In genomic region chr11:67110168-67110948, GRCm38 (mm10) we compare ENCODE assay signal across 9 mouse cellular contexts. TPM values are rescaled to one million over a fixed set of nuclear protein-coding genes. Genes with fewer than 3 reads are reported as not detected.
DNase-seq lines count a peak whose midpoint lies in the region; ATAC-seq lines count a peak whose summit lies in the region.
"Had no signal": no experiment of that assay in that cellular context is flagged by ENCODE, and none has a peak within 500 bp of the region (broad histone marks: within the 10 kb centered on the region; RNA-seq: fewer than 3 reads in every experiment).

No protein-coding gene starts in this region.

- DNase-seq in heart, adult 18-20 months = peak; percentile 34 to 78
- DNase-seq in left cerebral cortex, adult 11 months (ENCODE audit: low spot score) = peak; percentile 71
- peak; percentile 78 for DNase-seq in mesoderm, embryonic 11.5 days (ENCODE audit: low read depth, low spot score)
- DNase-seq in right cerebral cortex, postnatal 36 days (ENCODE audit: low spot score in 2 of 2) = peak; percentile 66 to 80

- H3K4me1 ChIP-seq in heart, embryonic 12.5 days (replicated peaks) = peaks cover 15% of the 10 kb centered on the region
- H3K4me1 ChIP-seq in forebrain, embryonic 13.5 days = peaks cover 6% of the 10 kb centered on the region; the same call in 1 of the 2 replicates
- 0 out of 2 replicates have a peak, but pooled peaks cover 3% of the 10 kb centered on the region for H3K4me1 ChIP-seq in hindbrain, embryonic 15.5 days (replicated peaks)

- no peak overlapping the region for H3K9ac ChIP-seq in heart, embryonic 12.5 days
- no peak overlapping the region for H3K9ac ChIP-seq in forebrain, embryonic 13.5 days
- no peak overlapping the region for H3K9ac ChIP-seq in hindbrain, embryonic 15.5 days

- ATAC-seq in heart, embryonic 12.5 days (ENCODE audit: insufficient number of reproducible peaks, low FRiP score) = no peak
- peak; percentile 92 for ATAC-seq in cerebellum, adult (ENCODE audit: insufficient number of reproducible peaks, low FRiP score, low TSS enrichment)
- ATAC-seq in forebrain, embryonic 13.5 days = peak; percentile 66
- peak; percentile 72; the same call in 1 of the 2 replicates for ATAC-seq in hindbrain, embryonic 15.5 days (ENCODE audit: low FRiP score, low read depth)

- H3K27me3 ChIP-seq in heart, embryonic 12.5 days (replicated peaks) = no peaks in the 10 kb centered on the region
- H3K27me3 ChIP-seq in forebrain, embryonic 13.5 days = no peaks in the 10 kb centered on the region
- no peaks in the 10 kb centered on the region for H3K27me3 ChIP-seq in hindbrain, embryonic 15.5 days

- H3K27ac ChIP-seq in heart, embryonic 12.5 days (ENCODE audit: poor library complexity, severe bottlenecking) = no peak overlapping the region
- H3K27ac ChIP-seq in forebrain, embryonic 13.5 days = no peak overlapping the region
- no peak overlapping the region for H3K27ac ChIP-seq in hindbrain, embryonic 15.5 days (replicated peaks)
- H3K27ac ChIP-seq: macrophage had no signal

- H3K4me3 ChIP-seq in heart, embryonic 12.5 days = no peak overlapping the region
- no peak overlapping the region for H3K4me3 ChIP-seq in forebrain, embryonic 13.5 days
- no peak overlapping the region for H3K4me3 ChIP-seq in hindbrain, embryonic 15.5 days

- WGBS in heart, embryonic 12.5 days = 33% methylated on average over 5 of the region's 5 CpGs
- 32% methylated on average over 5 of the region's 5 CpGs for WGBS in forebrain, embryonic 13.5 days
- 27% methylated on average over 5 of the region's 5 CpGs for WGBS in hindbrain, embryonic 15.5 days

- no peaks in the 10 kb centered on the region for H3K9me3 ChIP-seq in heart, embryonic 12.5 days (replicated peaks)
- H3K9me3 ChIP-seq in forebrain, embryonic 13.5 days (replicated peaks) = no peaks in the 10 kb centered on the region
- no peaks in the 10 kb centered on the region for H3K9me3 ChIP-seq in hindbrain, embryonic 15.5 days

- no peak overlapping the region for H3K4me2 ChIP-seq in heart, embryonic 12.5 days
- no peak overlapping the region for H3K4me2 ChIP-seq in forebrain, embryonic 13.5 days
- H3K4me2 ChIP-seq in hindbrain, embryonic 15.5 days = no peak overlapping the region

- H3K36me3 ChIP-seq in heart, embryonic 12.5 days = no peaks in the 10 kb centered on the region
- H3K36me3 ChIP-seq in forebrain, embryonic 13.5 days (ENCODE audit: poor library complexity, severe bottlenecking) = no peaks in the 10 kb centered on the region
- H3K36me3 ChIP-seq in hindbrain, embryonic 15.5 days = no peaks in the 10 kb centered on the region

RNA-seq across cellular contexts. Expression of gene Myh3, which starts 32.3 kb away (rescaled TPM):
- total RNA-seq in heart, adult 18-20 months (2021) = under 1 TPM in 1 of 2 experiments, not detected in 1; 0.08 TPM
- polyA plus RNA-seq in heart, embryonic 12.5 days (2016; fragmentation: Nextera tagmentation; extraction: Ambion mirVana) = 0.47 and 0.55 TPM in 2 replicates
- 0.06 and 0.17 TPM in 2 replicates for polyA plus RNA-seq in forebrain, embryonic 13.5 days (2015; fragmentation: Nextera tagmentation; extraction: Ambion mirVana)
- polyA plus RNA-seq in hindbrain, embryonic 15.5 days (2015; fragmentation: Nextera tagmentation; extraction: Ambion mirVana) = 0.39 and 0.59 TPM in 2 replicates

RNA-seq across cellular contexts. Expression of gene Sco1, which starts 57.9 kb away (rescaled TPM):
- 10 to 100 TPM; 21.5 to 22.6 TPM for total RNA-seq in heart, adult 18-20 months (2021)
- 24.3 and 25.8 TPM in 2 replicates for polyA plus RNA-seq in heart, embryonic 12.5 days (2016; fragmentation: Nextera tagmentation; extraction: Ambion mirVana)
- polyA plus RNA-seq in forebrain, embryonic 13.5 days (2015; fragmentation: Nextera tagmentation; extraction: Ambion mirVana) = 14.2 and 14.4 TPM in 2 replicates
- 12.7 and 14.6 TPM in 2 replicates for polyA plus RNA-seq in hindbrain, embryonic 15.5 days (2015; fragmentation: Nextera tagmentation; extraction: Ambion mirVana)

RNA-seq across cellular contexts. Expression of gene Adprm, which starts 58.0 kb away (rescaled TPM):
- 10 to 100 TPM; 12.0 to 12.4 TPM for total RNA-seq in heart, adult 18-20 months (2021)
- 20.1 and 21.2 TPM in 2 replicates for polyA plus RNA-seq in heart, embryonic 12.5 days (2016; fragmentation: Nextera tagmentation; extraction: Ambion mirVana)
- 34.8 and 37.2 TPM in 2 replicates for polyA plus RNA-seq in forebrain, embryonic 13.5 days (2015; fragmentation: Nextera tagmentation; extraction: Ambion mirVana)
- polyA plus RNA-seq in hindbrain, embryonic 15.5 days (2015; fragmentation: Nextera tagmentation; extraction: Ambion mirVana) = 32.6 and 33.7 TPM in 2 replicates
